Mouse (Mus musculus) myocyte (in vitro differentiated cells): ENCODE measurements around the gene Meis1. TPM values are rescaled to one million over a fixed set of nuclear protein-coding genes. Genes with fewer than 3 reads are reported as not detected.

Experiments used
- H3K27me3 ChIP-seq: one replicate; pipeline ENCODE4 v1.6.1; 2011; ENCODE audit not compliant: control insufficient read depth, insufficient read depth, insufficient read length
- H3K36me3 ChIP-seq: one replicate; pipeline ENCODE4 v1.6.1; 2011; ENCODE audit not compliant: control insufficient read depth, insufficient read depth
- H3K4me2 ChIP-seq: one replicate; pipeline ENCODE4 v1.6.1; 2011; ENCODE audit warnings: low read depth, control low read depth
- H3K4me3 ChIP-seq: one replicate; pipeline ENCODE4 v1.5.1; 2011; ENCODE audit warnings: mild to moderate bottlenecking, control low read depth, moderate library complexity
- H3K79me2 ChIP-seq: one replicate; pipeline ENCODE4 v1.6.1; 2011; ENCODE audit not compliant: control insufficient read depth, insufficient read depth
- H3ac ChIP-seq: one replicate; pipeline ENCODE4 v1.6.1; 2011; ENCODE audit not compliant: control insufficient read depth, insufficient read length
- CEBPB ChIP-seq: IDR thresholded peaks from 2 replicates; pipeline ENCODE4 v1.6.1; 2011; ENCODE audit warnings: mild to moderate bottlenecking, moderate library complexity; ENCODE audit not compliant: poor library complexity, insufficient read depth, severe bottlenecking
- E2F4 ChIP-seq: IDR thresholded peaks from one replicate; pipeline ENCODE4 v1.6.1; 2011; ENCODE audit warnings: mild to moderate bottlenecking, control low read depth, moderate library complexity; ENCODE audit not compliant: insufficient read depth
- MAX ChIP-seq: IDR thresholded peaks from one replicate; pipeline ENCODE4 v1.6.1; 2011; ENCODE audit warnings: low read depth, mild to moderate bottlenecking, control low read depth
- MYOD1 ChIP-seq, 3 experiments: IDR thresholded peaks; one replicate each; pipeline ENCODE4 v1.6.1; 2011; ENCODE audit warnings: control low read depth in 2 of 3, low read depth in 2 of 3, mild to moderate bottlenecking in 2 of 3, moderate library complexity in 1 of 3; ENCODE audit not compliant: insufficient read length in 2 of 3, control insufficient read depth in 1 of 3
- MYOG ChIP-seq, 3 experiments: IDR thresholded peaks; one replicate each; pipeline ENCODE4 v1.6.1; 2011; ENCODE audit warnings: control low read depth in 2 of 3, low read depth in 2 of 3, mild to moderate bottlenecking in 2 of 3; ENCODE audit not compliant: insufficient read length in 2 of 3, control insufficient read depth in 1 of 3, insufficient read depth in 1 of 3
- POLR2A ChIP-seq: IDR thresholded peaks from one replicate; pipeline ENCODE4 v1.6.1; 2011; ENCODE audit warnings: low read depth, mild to moderate bottlenecking, control low read depth, moderate library complexity; ENCODE audit not compliant: insufficient read length
- POLR2AphosphoS2 ChIP-seq: IDR thresholded peaks from one replicate; pipeline ENCODE4 v1.6.1; 2011; ENCODE audit warnings: low read depth, control low read depth; ENCODE audit not compliant: insufficient read length
- REST ChIP-seq: IDR thresholded peaks from one replicate; pipeline ENCODE4 v1.6.1; 2011; ENCODE audit warnings: mild to moderate bottlenecking, control low read depth, moderate library complexity; ENCODE audit not compliant: insufficient read depth, insufficient read length
- SRF ChIP-seq: IDR thresholded peaks from one replicate; pipeline ENCODE4 v1.6.1; 2011; ENCODE audit warnings: low read depth; ENCODE audit not compliant: control insufficient read depth, insufficient read length
- TCF12 ChIP-seq: IDR thresholded peaks from one replicate; pipeline ENCODE4 v1.6.1; 2011; ENCODE audit warnings: mild to moderate bottlenecking, control low read depth; ENCODE audit not compliant: poor library complexity, insufficient read depth, severe bottlenecking
- TCF3 ChIP-seq: IDR thresholded peaks from one replicate; pipeline ENCODE4 v1.6.1; 2011; ENCODE audit warnings: low read depth, control low read depth; ENCODE audit not compliant: insufficient read length
- USF1 ChIP-seq: IDR thresholded peaks from one replicate; pipeline ENCODE4 v1.6.1; 2011; ENCODE audit warnings: low read depth, mild to moderate bottlenecking, control low read depth, moderate library complexity
- polyA plus RNA-seq: library from polyadenylated mRNA; unstranded; fragments of >200 nt; fragmentation: generic; extraction: Trizol; gene quantifications from one replicate; pipeline ENCODE4 v1.2.1, GENCODE M21; 2012; ENCODE audit warnings: missing spikeins

Gene Meis1
- polyA plus RNA-seq, 1 experiment, result 7.1 TPM

DNA sequence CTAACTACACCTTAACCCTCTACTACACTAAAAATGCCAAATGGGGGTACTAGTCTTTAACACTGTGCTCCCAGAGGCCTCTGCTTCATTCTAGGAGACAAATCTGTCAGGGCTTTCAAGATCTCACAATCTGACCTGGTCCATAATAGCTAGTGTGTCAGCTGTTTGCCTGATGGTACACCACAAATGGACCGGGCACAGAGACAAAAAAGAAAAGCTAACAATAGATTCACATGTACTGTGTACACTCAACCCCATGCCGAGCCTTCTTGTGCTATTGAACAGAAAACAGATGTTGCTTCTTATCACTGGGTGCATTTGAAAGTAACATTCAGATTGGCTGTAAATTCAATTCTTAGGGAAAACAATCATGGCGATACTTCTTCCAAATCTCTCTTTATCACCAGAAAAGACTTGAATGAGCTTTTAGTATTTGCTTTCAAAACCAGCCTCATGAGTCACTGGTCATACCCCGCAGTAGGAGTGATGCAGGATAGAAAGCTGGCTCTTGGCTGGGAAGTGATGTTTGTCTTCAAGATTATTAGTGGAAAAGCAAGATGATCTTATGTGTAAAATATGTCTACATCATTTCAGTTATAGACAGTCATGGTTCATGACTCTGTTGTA, 30.0 kb downstream of the Meis1 start:
- no peak overlapping the region for H3ac ChIP-seq
- peak overlapping the region; percentile 44 for H3K4me2 ChIP-seq
- H3K36me3 ChIP-seq, result peaks cover 17% of the 10 kb centered on the region
- H3K27me3 ChIP-seq, result no peaks in the 10 kb centered on the region
- H3K4me3 ChIP-seq, result no peak overlapping the region
- TF ChIP-seq MYOD1 (IDR thresholded peaks at IDR 0.05; ENCODE audit: control insufficient read depth in 1 of 3, insufficient read length in 2 of 3, low read depth in 2 of 3) (peak; percentile 39 to 53 (median 52)), USF1 (no peak), POLR2A (no peak), MYOG (IDR thresholded peaks at IDR 0.05; ENCODE audit: control insufficient read depth in 1 of 3, insufficient read depth in 1 of 3, insufficient read length in 2 of 3, low read depth in 2 of 3) (peak in 1 of 3 experiments; percentile 71), TCF12 (peak; percentile 21)
- no peaks in the 10 kb centered on the region for H3K79me2 ChIP-seq

GRCm38 (mm10) chr11:18983813-18984212, 35.0 kb downstream of the Meis1 start:
- TF ChIP-seq E2F4 (no peak), CEBPB (no peak), POLR2AphosphoS2 (no peak), TCF12 (no peak), MYOG (IDR thresholded peaks at IDR 0.05; ENCODE audit: control insufficient read depth in 1 of 3, insufficient read depth in 1 of 3, insufficient read length in 2 of 3, low read depth in 2 of 3) (no peak), TCF3 (no peak), USF1 (no peak), REST (no peak), MYOD1 (IDR thresholded peaks at IDR 0.05; ENCODE audit: control insufficient read depth in 1 of 3, insufficient read length in 2 of 3, low read depth in 2 of 3) (no peak), SRF (no peak), POLR2A (no peak), MAX (no peak)
- Histone ChIP-seq H3K4me2 (no peak overlapping the region), H3ac (no peak overlapping the region), H3K36me3 (peaks cover 22% of the 10 kb centered on the region), H3K79me2 (peaks cover 10% of the 10 kb centered on the region), H3K4me3 (no peak overlapping the region), H3K27me3 (no peaks in the 10 kb centered on the region)

DNA sequence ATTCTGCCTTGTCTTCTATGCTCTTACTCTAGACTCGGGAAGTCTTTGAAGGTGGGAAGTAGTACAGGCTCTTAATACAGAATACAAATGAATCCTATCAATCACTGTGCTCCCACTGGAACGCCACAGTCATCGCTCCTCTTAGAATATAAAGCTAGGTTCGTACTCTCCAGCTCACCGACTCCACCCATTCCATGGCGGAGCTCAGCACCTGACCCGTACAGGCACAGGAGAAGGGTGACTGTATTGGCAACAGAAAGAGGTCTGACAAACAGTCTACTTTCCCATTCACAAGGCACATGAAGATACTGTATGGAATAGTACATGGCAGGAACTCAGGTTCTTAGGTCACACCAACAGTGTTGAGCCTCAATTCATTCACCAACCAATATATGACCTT, 35.5 kb downstream of the Meis1 start:
- Histone ChIP-seq H3K4me3 (no peak overlapping the region), H3K79me2 (peaks cover 10% of the 10 kb centered on the region), H3K36me3 (peaks cover 22% of the 10 kb centered on the region), H3K27me3 (no peaks in the 10 kb centered on the region), H3K4me2 (no peak overlapping the region), H3ac (no peak overlapping the region)
- TF ChIP-seq USF1, result no peak
- no peak for TF ChIP-seq SRF
- no peak for TF ChIP-seq TCF3
- no peak for TF ChIP-seq TCF12
- no peak for TF ChIP-seq MAX
- TF ChIP-seq CEBPB, result no peak
- TF ChIP-seq POLR2A, result no peak

- Histone ChIP-seq H3ac (no peak overlapping the region), H3K79me2 (peaks cover 10% of the 10 kb centered on the region), H3K4me2 (no peak overlapping the region), H3K4me3 (no peak overlapping the region), H3K36me3 (peaks cover 16% of the 10 kb centered on the region), H3K27me3 (no peaks in the 10 kb centered on the region)
- TF ChIP-seq POLR2A (no peak), REST (no peak), MYOG (IDR thresholded peaks at IDR 0.05; ENCODE audit: control insufficient read depth in 1 of 3, insufficient read depth in 1 of 3, insufficient read length in 2 of 3, low read depth in 2 of 3) (no peak), SRF (no peak), TCF3 (no peak), POLR2AphosphoS2 (no peak), MYOD1 (IDR thresholded peaks at IDR 0.05; ENCODE audit: control insufficient read depth in 1 of 3, insufficient read length in 2 of 3, low read depth in 2 of 3) (no peak), CEBPB (no peak), TCF12 (no peak), E2F4 (no peak), USF1 (no peak), MAX (no peak)
Observed at GRCm38 (mm10) chr11:18982331-18982730, 36.5 kb downstream of the Meis1 start.

DNA sequence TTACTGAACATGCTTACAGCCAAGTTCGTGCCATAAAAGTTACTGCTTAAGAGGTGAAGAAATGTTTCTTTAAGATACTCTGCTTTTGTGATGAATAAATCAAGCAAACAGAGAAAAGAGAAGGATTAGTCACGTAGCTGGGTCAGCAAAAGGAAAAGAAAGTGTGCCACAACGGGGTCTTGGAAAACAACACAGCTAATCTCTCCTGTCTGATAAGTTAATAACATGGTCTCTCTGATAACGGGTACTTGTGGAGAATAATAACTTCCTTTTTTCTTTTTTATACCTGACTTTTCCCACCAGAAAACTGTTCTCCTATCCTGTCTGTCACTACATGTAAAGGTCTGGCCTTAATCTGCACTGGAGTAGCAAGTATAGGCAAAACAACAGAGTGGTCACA, 37.4 kb downstream of the Meis1 start:
- H3ac ChIP-seq, result no peak overlapping the region
- H3K4me2 ChIP-seq, result no peak overlapping the region
- H3K27me3 ChIP-seq, result no peaks in the 10 kb centered on the region
- no peak for TF ChIP-seq MYOG (IDR thresholded peaks at IDR 0.05; ENCODE audit: control insufficient read depth in 1 of 3, insufficient read depth in 1 of 3, insufficient read length in 2 of 3, low read depth in 2 of 3)
- no peak for TF ChIP-seq USF1
- no peak for TF ChIP-seq CEBPB
- TF ChIP-seq POLR2A, result no peak
- peaks cover 14% of the 10 kb centered on the region for H3K36me3 ChIP-seq
- H3K4me3 ChIP-seq, result no peak overlapping the region
- peaks cover 10% of the 10 kb centered on the region for H3K79me2 ChIP-seq
